In the genomic region with DNA sequence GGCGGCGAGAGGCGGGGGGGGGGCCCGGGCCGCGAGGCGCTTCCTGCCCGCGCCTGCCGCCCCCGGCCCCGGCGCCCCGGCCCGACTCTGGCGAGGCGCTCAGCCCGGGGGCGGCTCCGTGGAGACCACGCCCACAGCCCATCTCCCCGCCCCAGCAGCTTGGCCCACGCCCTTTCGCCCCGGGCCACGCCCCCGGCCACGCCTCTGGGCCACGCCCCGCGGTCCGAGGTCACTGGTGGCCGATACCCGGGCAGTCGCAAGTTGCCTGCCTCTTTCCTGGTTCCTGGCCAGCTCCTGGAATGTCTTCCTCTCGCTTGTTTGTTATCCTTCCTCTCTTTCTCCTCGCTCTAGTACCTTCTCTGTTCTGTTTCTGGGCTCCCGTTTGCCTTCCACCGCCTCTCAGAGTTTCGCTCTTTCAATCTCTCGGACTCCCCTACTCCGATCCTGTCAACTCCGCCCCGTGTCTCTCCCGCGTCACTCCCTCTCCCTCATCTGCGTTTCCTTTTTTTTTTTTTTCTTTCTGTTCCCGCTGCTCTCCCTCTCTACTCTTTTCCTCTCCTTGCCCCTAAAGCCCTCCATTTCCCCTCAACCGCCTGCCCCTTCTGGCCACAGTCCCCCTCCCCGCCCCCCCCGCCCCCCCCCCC, we compare ENCODE assay signal across 8 mouse cellular contexts. TPM values are rescaled to one million over a fixed set of nuclear protein-coding genes. Genes with fewer than 3 reads are reported as not detected.
DNase-seq lines count a peak whose midpoint lies in the region; ATAC-seq and TF ChIP-seq lines count a peak whose summit lies in the region.

A gene (minus strand): TSS at position 129 of the 644 bp plus-strand sequence.

- peak; percentile 41; the same call in 1 of the 2 replicates for TF ChIP-seq POLR2A in bone marrow, adult 2 months (IDR thresholded peaks at IDR 0.05; ENCODE audit: borderline replicate concordance, control insufficient read depth, low read depth, low read length)

- peak within 1 kb of the TSS; percentile 36 for H3K27ac ChIP-seq in bone marrow, adult 2 months (ENCODE audit: control insufficient read depth, insufficient read depth, low read depth, low read length, poor library complexity)
- H3K27ac ChIP-seq in embryonic facial prominence, embryonic 15.5 days (replicated peaks), result peak within 1 kb of the TSS; percentile 82
- peak within 1 kb of the TSS; percentile 61; the same call in 1 of the 2 replicates for H3K27ac ChIP-seq in limb, embryonic 13.5 days
- peak within 1 kb of the TSS; percentile 34 for H3K27ac ChIP-seq in midbrain, embryonic 15.5 days

- no peak for TF ChIP-seq CTCF in bone marrow, adult 2 months (IDR thresholded peaks at IDR 0.05; ENCODE audit: control insufficient read depth, insufficient read depth, low read length)

- peak; percentile 87 for DNase-seq in A20 (ENCODE audit: low read depth, low spot score)
- DNase-seq in heart, adult 8-10 months (ENCODE audit: low spot score), result peak; percentile 96
- peak; percentile 91 to 95 for DNase-seq in kidney, adult 8-10 months
- DNase-seq in spleen, adult 18-20 months, result peak; percentile 90 to 98

- peak within 1 kb of the TSS; percentile 57 for H3K9ac ChIP-seq in embryonic facial prominence, embryonic 15.5 days
- H3K9ac ChIP-seq in limb, embryonic 13.5 days, result peak within 1 kb of the TSS; percentile 71
- H3K9ac ChIP-seq in midbrain, embryonic 15.5 days, result peak within 1 kb of the TSS; percentile 33

- WGBS in bone marrow, adult 2 months, result 2% methylated on average over 48 of the region's 51 CpGs
- under 1% methylated on average over 34 of the region's 51 CpGs for WGBS in embryonic facial prominence, embryonic 15.5 days
- 1% methylated on average over 28 of the region's 51 CpGs for WGBS in limb, embryonic 13.5 days
- under 1% methylated on average over 47 of the region's 51 CpGs for WGBS in midbrain, embryonic 15.5 days

- peak within 1 kb of the TSS; percentile 92 for H3K4me2 ChIP-seq in embryonic facial prominence, embryonic 15.5 days (replicated peaks)
- peak within 1 kb of the TSS; percentile 91 for H3K4me2 ChIP-seq in limb, embryonic 13.5 days (replicated peaks)
- H3K4me2 ChIP-seq in midbrain, embryonic 15.5 days, result peak within 1 kb of the TSS; percentile 88

- ATAC-seq in embryonic facial prominence, embryonic 15.5 days (ENCODE audit: insufficient number of reproducible peaks, low FRiP score, low TSS enrichment, low read depth), result peak; percentile 78
- ATAC-seq in limb, embryonic 13.5 days (ENCODE audit: low FRiP score, low read depth), result peak; percentile 78
- ATAC-seq in midbrain, embryonic 15.5 days (replicated peaks), result no peak; the same call in 1 of the 2 replicates

- H3K27me3 ChIP-seq in embryonic facial prominence, embryonic 15.5 days, result peaks cover 17% of the 10 kb centered on the region
- peaks cover 49% of the 10 kb centered on the region for H3K27me3 ChIP-seq in limb, embryonic 13.5 days
- peaks cover 44% of the 10 kb centered on the region for H3K27me3 ChIP-seq in midbrain, embryonic 15.5 days (replicated peaks)

- no peaks in the 10 kb centered on the region for H3K36me3 ChIP-seq in embryonic facial prominence, embryonic 15.5 days
- H3K36me3 ChIP-seq in limb, embryonic 13.5 days, result no peaks in the 10 kb centered on the region
- H3K36me3 ChIP-seq in midbrain, embryonic 15.5 days (replicated peaks), result no peaks in the 10 kb centered on the region

- H3K4me1 ChIP-seq in bone marrow, adult 2 months (ENCODE audit: control insufficient read depth, insufficient read depth, low read length), result peaks cover 5% of the 10 kb centered on the region; the same call in 1 of the 2 replicates
- H3K4me1 ChIP-seq in embryonic facial prominence, embryonic 15.5 days, result peaks cover 77% of the 10 kb centered on the region
- peaks cover 58% of the 10 kb centered on the region for H3K4me1 ChIP-seq in limb, embryonic 13.5 days
- peaks cover 21% of the 10 kb centered on the region for H3K4me1 ChIP-seq in midbrain, embryonic 15.5 days

- H3K9me3 ChIP-seq in embryonic facial prominence, embryonic 15.5 days (replicated peaks), result no peaks in the 10 kb centered on the region
- no peaks in the 10 kb centered on the region for H3K9me3 ChIP-seq in limb, embryonic 13.5 days
- no peaks in the 10 kb centered on the region for H3K9me3 ChIP-seq in midbrain, embryonic 15.5 days

- H3K4me3 ChIP-seq in bone marrow, adult 2 months (replicated peaks; ENCODE audit: control insufficient read depth, low read depth, low read length), result peak within 1 kb of the TSS; percentile 64
- peak within 1 kb of the TSS; percentile 65 for H3K4me3 ChIP-seq in embryonic facial prominence, embryonic 15.5 days (replicated peaks)
- H3K4me3 ChIP-seq in limb, embryonic 13.5 days, result peak within 1 kb of the TSS; percentile 61
- peak within 1 kb of the TSS; percentile 51 for H3K4me3 ChIP-seq in midbrain, embryonic 15.5 days

RNA-seq across cellular contexts. Expression of the gene that starts here (rescaled TPM):
- polyA plus RNA-seq in bone marrow, adult 2 months (2011; ENCODE audit: insufficient read depth, insufficient read length, low replicate concordance, missing spikeins), result 13.7 and 23.8 TPM in 2 replicates
- polyA plus RNA-seq in embryonic facial prominence, embryonic 15.5 days (2015; fragmentation: Nextera tagmentation; extraction: Ambion mirVana), result 29.4 and 33.5 TPM in 2 replicates
- 10 to 100 TPM; 43.8 to 75.7 (median 63.5) TPM for total RNA-seq in heart, adult 8-10 months (2022)
- 27.6 and 30.0 TPM in 2 replicates for polyA plus RNA-seq in limb, embryonic 13.5 days (2015; fragmentation: Nextera tagmentation; extraction: Ambion mirVana)
- polyA plus RNA-seq in midbrain, embryonic 15.5 days (2015; fragmentation: Nextera tagmentation; extraction: Ambion mirVana), result 8.0 and 8.3 TPM in 2 replicates
